ENCODE assay signal across 10 mouse cellular contexts in genomic region chr7:18746189-18746860, GRCm38 (mm10). TPM values are rescaled to one million over a fixed set of nuclear protein-coding genes. Genes with fewer than 3 reads are reported as not detected.
A peak's percentile ranks its signal among the peaks of the same experiment; 100 is the strongest.
DNase-seq lines count a peak whose midpoint lies in the region; ATAC-seq and TF ChIP-seq lines count a peak whose summit lies in the region.
"Had no signal": no experiment of that assay in that cellular context is flagged by ENCODE, and none has a peak within 500 bp of the region (broad histone marks: within the 10 kb centered on the region; RNA-seq: fewer than 3 reads in every experiment).

No protein-coding gene starts in this region.

- H3K9ac ChIP-seq in hindbrain, embryonic 13.5 days: peak overlapping the region; percentile 64
- no peak overlapping the region for H3K9ac ChIP-seq in liver, embryonic 14.5 days (replicated peaks)
- H3K9ac ChIP-seq in stomach, embryonic 14.5 days (replicated peaks; ENCODE audit: low read depth, low read length): no peak overlapping the region

- no peak for TF ChIP-seq CTCF in liver, embryonic 14.5 days (IDR thresholded peaks at IDR 0.05; ENCODE audit: low read depth)

- H3K36me3 ChIP-seq in embryonic facial prominence, embryonic 10.5 days (replicated peaks): no peaks in the 10 kb centered on the region
- no peaks in the 10 kb centered on the region for H3K36me3 ChIP-seq in hindbrain, embryonic 13.5 days
- H3K36me3 ChIP-seq in liver, embryonic 14.5 days (replicated peaks; ENCODE audit: control insufficient read depth, insufficient read depth, low read depth): no peaks in the 10 kb centered on the region
- no peaks in the 10 kb centered on the region for H3K36me3 ChIP-seq in stomach, embryonic 14.5 days (ENCODE audit: control insufficient read depth, insufficient read depth, low read length)

- peak; percentile 55 for ATAC-seq in hindbrain, embryonic 13.5 days (ENCODE audit: low FRiP score)
- no peak for ATAC-seq in liver, embryonic 14.5 days (ENCODE audit: insufficient read depth)
- peak; percentile 74; the same call in 1 of the 2 replicates for ATAC-seq in stomach, embryonic 14.5 days (ENCODE audit: insufficient number of reproducible peaks, insufficient read depth, low FRiP score, low read depth)

- TF ChIP-seq EP300 in liver, embryonic 14.5 days (IDR thresholded peaks at IDR 0.05; ENCODE audit: low read depth): no peak

- peak overlapping the region; percentile 72 for H3K27ac ChIP-seq in embryonic facial prominence, embryonic 10.5 days (replicated peaks)
- H3K27ac ChIP-seq in hindbrain, embryonic 13.5 days: peak overlapping the region; percentile 40; the same call in 1 of the 2 replicates
- H3K27ac ChIP-seq in liver, embryonic 14.5 days: no peak overlapping the region
- peak overlapping the region; percentile 44; the same call in 1 of the 2 replicates for H3K27ac ChIP-seq in stomach, embryonic 14.5 days (ENCODE audit: low read length)

- peaks cover 34% of the 10 kb centered on the region for H3K27me3 ChIP-seq in embryonic facial prominence, embryonic 10.5 days (replicated peaks; ENCODE audit: low read depth, poor library complexity, severe bottlenecking)
- peaks cover 21% of the 10 kb centered on the region for H3K27me3 ChIP-seq in hindbrain, embryonic 13.5 days
- no peaks in the 10 kb centered on the region for H3K27me3 ChIP-seq in liver, embryonic 14.5 days (ENCODE audit: control insufficient read depth, insufficient read depth, low read length)
- 0 out of 2 replicates have a peak, but pooled peaks cover 6% of the 10 kb centered on the region for H3K27me3 ChIP-seq in stomach, embryonic 14.5 days (ENCODE audit: control insufficient read depth, insufficient read depth, low read length)

- H3K4me1 ChIP-seq in embryonic facial prominence, embryonic 10.5 days: peaks cover 7% of the 10 kb centered on the region
- H3K4me1 ChIP-seq in hindbrain, embryonic 13.5 days (replicated peaks): peaks cover 9% of the 10 kb centered on the region
- no peaks in the 10 kb centered on the region for H3K4me1 ChIP-seq in liver, embryonic 14.5 days (replicated peaks; ENCODE audit: control insufficient read depth in 2 of 2, insufficient read depth in 2 of 2, low read length in 1 of 2)
- H3K4me1 ChIP-seq in stomach, embryonic 14.5 days (ENCODE audit: control insufficient read depth, insufficient read depth, low read length): no peaks in the 10 kb centered on the region

- peak; percentile 83 for DNase-seq in heart, adult 11 months
- no peak for DNase-seq in heart, adult 8-10 months (ENCODE audit: low spot score)
- DNase-seq in embryonic facial prominence, embryonic 10.5 days (ENCODE audit: low spot score): peak; percentile 52
- DNase-seq in liver, embryonic 14.5 days (ENCODE audit: low read depth in 3 of 3, low spot score in 3 of 3): no peak
- no peak for DNase-seq in ovary, postnatal 14 days (ENCODE audit: low spot score)
- no peak for DNase-seq in left cerebral cortex, adult 8-10 months (ENCODE audit: low spot score in 2 of 2)

- WGBS in embryonic facial prominence, embryonic 10.5 days: 9% methylated on average over 20 of the region's 20 CpGs
- WGBS in hindbrain, embryonic 13.5 days: 8% methylated on average over 20 of the region's 20 CpGs
- WGBS in liver, embryonic 14.5 days (ENCODE audit: insufficient replicate concordance): 14% methylated on average over 20 of the region's 20 CpGs
- 8% methylated on average over 20 of the region's 20 CpGs for WGBS in stomach, embryonic 14.5 days

- H3K4me2 ChIP-seq in hindbrain, embryonic 13.5 days: peak overlapping the region; percentile 52
- H3K4me2 ChIP-seq in liver, embryonic 14.5 days (ENCODE audit: low read depth): peak overlapping the region; percentile 6; the same call in 1 of the 2 replicates
- H3K4me2 ChIP-seq in stomach, embryonic 14.5 days (replicated peaks; ENCODE audit: low read depth, low read length): no peak overlapping the region; the same call in 1 of the 2 replicates

- H3K4me3 ChIP-seq in embryonic facial prominence, embryonic 10.5 days: peak overlapping the region; percentile 49
- peak overlapping the region; percentile 37 for H3K4me3 ChIP-seq in hindbrain, embryonic 13.5 days
- H3K4me3 ChIP-seq in liver, embryonic 14.5 days (ENCODE audit: insufficient read depth in 1 of 2, low read depth in 2 of 2, low read length in 2 of 2): no peak overlapping the region
- H3K4me3 ChIP-seq in stomach, embryonic 14.5 days (ENCODE audit: low read depth, low read length): no peak overlapping the region; the same call in 1 of the 2 replicates

- H3K9me3 ChIP-seq in embryonic facial prominence, embryonic 10.5 days: 0 out of 2 replicates have a peak, but pooled peaks cover 5% of the 10 kb centered on the region
- no peaks in the 10 kb centered on the region for H3K9me3 ChIP-seq in hindbrain, embryonic 13.5 days
- no peaks in the 10 kb centered on the region for H3K9me3 ChIP-seq in liver, embryonic 14.5 days (ENCODE audit: control insufficient read depth, low read length)
- no peaks in the 10 kb centered on the region for H3K9me3 ChIP-seq in stomach, embryonic 14.5 days (ENCODE audit: control insufficient read depth, low read depth, low read length)

RNA-seq across cellular contexts. Expression of gene Psg22, which starts 28.4 kb away (rescaled TPM):
- not detected for total RNA-seq in heart, adult 8-10 months (2022)
- not detected in 2 replicates for polyA plus RNA-seq in embryonic facial prominence, embryonic 10.5 days (2016; fragmentation: Nextera tagmentation; extraction: Ambion mirVana)
- not detected in 2 replicates for polyA plus RNA-seq in hindbrain, embryonic 13.5 days (2015; fragmentation: Nextera tagmentation; extraction: Ambion mirVana)
- 0.01 and 0.04 TPM in 2 replicates for polyA plus RNA-seq in liver, embryonic 14.5 days (2012; rRNA removed)
- polyA plus RNA-seq in liver, embryonic 14.5 days (2014; fragmentation: Nextera tagmentation; extraction: Ambion mirVana): 0.05 TPM in 1 of 2 replicates, not detected in the other
- not detected in 2 replicates for polyA plus RNA-seq in stomach, embryonic 14.5 days (2014; fragmentation: Nextera tagmentation; extraction: Ambion mirVana)
- total RNA-seq in left cerebral cortex, adult 8-10 months (2022): not detected
- total RNA-seq: CH12.LX; heart, adult 18-20 months had no signal

RNA-seq across cellular contexts. Expression of gene Psg19, which starts 52.0 kb away (rescaled TPM):
- total RNA-seq in heart, adult 8-10 months (2022): not detected
- polyA plus RNA-seq in embryonic facial prominence, embryonic 10.5 days (2016; fragmentation: Nextera tagmentation; extraction: Ambion mirVana): not detected in 2 replicates
- polyA plus RNA-seq in hindbrain, embryonic 13.5 days (2015; fragmentation: Nextera tagmentation; extraction: Ambion mirVana): not detected in 2 replicates
- polyA plus RNA-seq in liver, embryonic 14.5 days (2012; rRNA removed): not detected in 2 replicates
- not detected in 2 replicates for polyA plus RNA-seq in liver, embryonic 14.5 days (2014; fragmentation: Nextera tagmentation; extraction: Ambion mirVana)
- not detected in 2 replicates for polyA plus RNA-seq in stomach, embryonic 14.5 days (2014; fragmentation: Nextera tagmentation; extraction: Ambion mirVana)
- not detected for total RNA-seq in left cerebral cortex, adult 8-10 months (2022)
- total RNA-seq: CH12.LX; heart, adult 18-20 months had no signal

Comparison
In these comparisons a context has a peak if more than half of its experiments do, and no peak if none do; other contexts are left out.
1. DNase-seq: peak in heart, adult 11 months (single experiment) and embryonic facial prominence, embryonic 10.5 days (single experiment); none in heart, adult 8-10 months (single experiment), liver, embryonic 14.5 days (0 of 3), ovary, postnatal 14 days (single experiment) and left cerebral cortex, adult 8-10 months (0 of 2).
2. H3K4me3 ChIP-seq: peak in embryonic facial prominence, embryonic 10.5 days (single experiment) and hindbrain, embryonic 13.5 days (single experiment); none in liver, embryonic 14.5 days (0 of 2) and stomach, embryonic 14.5 days (single experiment).